Mouse (Mus musculus): ENCODE data around the gene Fgfr3. TPM values are rescaled to one million over a fixed set of nuclear protein-coding genes. Genes with fewer than 3 reads are reported as not detected.
A peak's percentile ranks its signal among the peaks of the same experiment; 100 is the strongest.

Fgfr3 gene
- polyA plus RNA-seq, 1 experiment from 2014 or later = 13.7 TPM

- ATAC-seq (replicated peaks; ENCODE audit: low FRiP score, low TSS enrichment, low read depth) (no peak), DNase-seq (ENCODE audit: low spot score) (no peak)
- H3K36me3 ChIP-seq (ENCODE audit: control insufficient read depth, insufficient read depth, low read length) = peaks cover 9% of the 10 kb centered on the region
- no peaks in the 10 kb centered on the region for H3K9me3 ChIP-seq (ENCODE audit: control insufficient read depth, low read length)
- 80% methylated on average over 7 of the region's 7 CpGs for WGBS
- H3K4me3 ChIP-seq (ENCODE audit: low read depth, low read length) = no peak overlapping the region
- H3K4me1 ChIP-seq (replicated peaks; ENCODE audit: control insufficient read depth, insufficient read depth, low read length) = peaks cover under 1% of the 10 kb centered on the region
- peaks cover 5% of the 10 kb centered on the region; the same call in 1 of the 2 replicates for H3K27me3 ChIP-seq (replicated peaks; ENCODE audit: control insufficient read depth, insufficient read depth, low read length)
- H3K4me2 ChIP-seq (ENCODE audit: low read length) = no peak overlapping the region
- H3K27ac ChIP-seq (ENCODE audit: low read depth) = no peak overlapping the region
- H3K9ac ChIP-seq (ENCODE audit: low read length) = no peak overlapping the region
These were observed 7.4 kb downstream of the Fgfr3 start for GRCm38 (mm10) chr5:33728841-33729240.

DNA sequence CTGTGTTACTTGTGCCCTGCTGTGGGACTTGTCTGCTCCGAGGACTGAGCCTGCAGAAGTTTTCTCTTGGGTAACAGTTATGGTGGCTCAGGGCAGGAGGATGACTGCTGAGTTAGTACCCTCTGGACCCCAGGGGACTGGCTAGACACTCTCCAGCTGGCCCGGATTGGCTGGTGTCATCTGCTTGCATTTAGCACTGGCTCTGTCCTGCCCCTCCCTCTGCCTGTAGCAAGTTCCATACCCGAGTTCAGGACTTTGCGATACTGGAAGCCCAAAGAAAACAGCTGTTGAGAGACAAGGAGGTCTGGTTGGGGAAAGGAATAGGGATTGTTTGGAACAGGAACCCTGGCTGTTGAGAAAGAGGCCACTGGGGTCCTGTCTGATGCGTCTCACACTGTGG lies 9.0 kb downstream of the Fgfr3 start:
- ATAC-seq (replicated peaks; ENCODE audit: low FRiP score, low TSS enrichment, low read depth) (no peak), DNase-seq (ENCODE audit: low spot score) (no peak)
- Histone ChIP-seq H3K36me3 (ENCODE audit: control insufficient read depth, insufficient read depth, low read length) (peaks cover 25% of the 10 kb centered on the region), H3K27ac (ENCODE audit: low read depth) (no peak overlapping the region), H3K4me2 (ENCODE audit: low read length) (no peak overlapping the region), H3K4me1 (replicated peaks; ENCODE audit: control insufficient read depth, insufficient read depth, low read length) (no peaks in the 10 kb centered on the region), H3K27me3 (replicated peaks; ENCODE audit: control insufficient read depth, insufficient read depth, low read length) (no peaks in the 10 kb centered on the region), H3K9me3 (ENCODE audit: control insufficient read depth, low read length) (no peaks in the 10 kb centered on the region), H3K9ac (ENCODE audit: low read length) (no peak overlapping the region), H3K4me3 (ENCODE audit: low read depth, low read length) (no peak overlapping the region)
- 50% methylated on average over 5 of the region's 5 CpGs for WGBS

DNA sequence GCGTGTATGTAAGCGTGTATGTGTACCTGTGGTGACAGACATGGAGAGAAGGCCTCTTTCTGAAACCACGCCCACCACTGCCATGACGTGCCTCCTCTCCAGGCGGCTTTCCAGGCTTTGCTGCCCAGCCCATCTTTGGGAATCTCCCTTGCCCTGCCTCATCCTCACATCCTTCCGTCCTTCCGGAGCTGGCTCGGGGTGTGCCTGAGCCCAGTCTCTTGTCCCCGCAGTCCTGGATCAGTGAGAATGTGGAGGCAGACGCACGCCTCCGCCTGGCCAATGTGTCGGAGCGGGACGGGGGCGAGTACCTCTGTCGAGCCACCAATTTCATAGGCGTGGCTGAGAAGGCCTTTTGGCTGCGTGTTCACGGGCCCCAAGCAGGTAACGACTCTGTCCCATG lies 9.6 kb downstream of the Fgfr3 start:
- Histone ChIP-seq H3K4me1 (replicated peaks; ENCODE audit: control insufficient read depth, insufficient read depth, low read length) (no peaks in the 10 kb centered on the region), H3K27me3 (replicated peaks; ENCODE audit: control insufficient read depth, insufficient read depth, low read length) (no peaks in the 10 kb centered on the region), H3K9me3 (ENCODE audit: control insufficient read depth, low read length) (no peaks in the 10 kb centered on the region), H3K36me3 (ENCODE audit: control insufficient read depth, insufficient read depth, low read length) (peaks cover 28% of the 10 kb centered on the region), H3K9ac (ENCODE audit: low read length) (no peak overlapping the region), H3K27ac (ENCODE audit: low read depth) (no peak overlapping the region), H3K4me3 (ENCODE audit: low read depth, low read length) (no peak overlapping the region), H3K4me2 (ENCODE audit: low read length) (no peak overlapping the region)
- WGBS = 55% methylated on average over 21 of the region's 21 CpGs
- ATAC-seq (replicated peaks; ENCODE audit: low FRiP score, low TSS enrichment, low read depth) (no peak), DNase-seq (ENCODE audit: low spot score) (no peak)

- peaks cover 28% of the 10 kb centered on the region for H3K36me3 ChIP-seq (ENCODE audit: control insufficient read depth, insufficient read depth, low read length)
These were observed 12.4 kb downstream of the Fgfr3 start for GRCm38 (mm10) chr5:33733837-33734236.

GRCm38 (mm10) chr5:33735412-33736092 lies 14.1 kb downstream of the Fgfr3 start:
- H3K27me3 ChIP-seq (replicated peaks; ENCODE audit: control insufficient read depth, insufficient read depth, low read length) = no peaks in the 10 kb centered on the region
- no peak for ATAC-seq (replicated peaks; ENCODE audit: low FRiP score, low TSS enrichment, low read depth)

More at GRCm38 (mm10) chr5:33733837-33734236, 12.4 kb downstream of the Fgfr3 start:
- Histone ChIP-seq H3K4me1 (replicated peaks; ENCODE audit: control insufficient read depth, insufficient read depth, low read length) (no peaks in the 10 kb centered on the region), H3K9me3 (ENCODE audit: control insufficient read depth, low read length) (no peaks in the 10 kb centered on the region), H3K9ac (ENCODE audit: low read length) (no peak overlapping the region), H3K4me2 (ENCODE audit: low read length) (no peak overlapping the region), H3K27me3 (replicated peaks; ENCODE audit: control insufficient read depth, insufficient read depth, low read length) (no peaks in the 10 kb centered on the region), H3K4me3 (ENCODE audit: low read depth, low read length) (no peak overlapping the region), H3K27ac (ENCODE audit: low read depth) (no peak overlapping the region)
- no peak for ATAC-seq (replicated peaks; ENCODE audit: low FRiP score, low TSS enrichment, low read depth)
- 95% methylated on average over 12 of the region's 12 CpGs for WGBS
- DNase-seq (ENCODE audit: low spot score) = no peak

GRCm38 (mm10) chr5:33736230-33736629 lies 14.8 kb downstream of the Fgfr3 start:
- ATAC-seq (replicated peaks; ENCODE audit: low FRiP score, low TSS enrichment, low read depth) = no peak
- 56% methylated on average over 9 of the region's 9 CpGs for WGBS

More at GRCm38 (mm10) chr5:33735412-33736092, 14.1 kb downstream of the Fgfr3 start:
- WGBS = 85% methylated on average over 16 of the region's 16 CpGs
- Histone ChIP-seq H3K4me3 (ENCODE audit: low read depth, low read length) (no peak overlapping the region), H3K9me3 (ENCODE audit: control insufficient read depth, low read length) (no peaks in the 10 kb centered on the region), H3K36me3 (ENCODE audit: control insufficient read depth, insufficient read depth, low read length) (peaks cover 28% of the 10 kb centered on the region), H3K4me2 (ENCODE audit: low read length) (no peak overlapping the region), H3K4me1 (replicated peaks; ENCODE audit: control insufficient read depth, insufficient read depth, low read length) (no peaks in the 10 kb centered on the region), H3K27ac (ENCODE audit: low read depth) (no peak overlapping the region), H3K9ac (ENCODE audit: low read length) (no peak overlapping the region)
- DNase-seq (ENCODE audit: low spot score) = no peak

GRCm38 (mm10) chr5:33737903-33738321 lies 16.4 kb downstream of the Fgfr3 start:
- ATAC-seq (replicated peaks; ENCODE audit: low FRiP score, low TSS enrichment, low read depth) = no peak; the same call in 1 of the 2 replicates

More at GRCm38 (mm10) chr5:33736230-33736629, 14.8 kb downstream of the Fgfr3 start:
- Histone ChIP-seq H3K4me1 (replicated peaks; ENCODE audit: control insufficient read depth, insufficient read depth, low read length) (no peaks in the 10 kb centered on the region), H3K36me3 (ENCODE audit: control insufficient read depth, insufficient read depth, low read length) (peaks cover 30% of the 10 kb centered on the region), H3K9ac (ENCODE audit: low read length) (no peak overlapping the region), H3K4me2 (ENCODE audit: low read length) (no peak overlapping the region), H3K27ac (ENCODE audit: low read depth) (no peak overlapping the region), H3K27me3 (replicated peaks; ENCODE audit: control insufficient read depth, insufficient read depth, low read length) (no peaks in the 10 kb centered on the region), H3K9me3 (ENCODE audit: control insufficient read depth, low read length) (no peaks in the 10 kb centered on the region), H3K4me3 (ENCODE audit: low read depth, low read length) (no peak overlapping the region)
- DNase-seq (ENCODE audit: low spot score) = no peak

GRCm38 (mm10) chr5:33738341-33738740 lies 16.9 kb downstream of the Fgfr3 start:
- H3K27me3 ChIP-seq (replicated peaks; ENCODE audit: control insufficient read depth, insufficient read depth, low read length) = no peaks in the 10 kb centered on the region
- no peak overlapping the region for H3K27ac ChIP-seq (ENCODE audit: low read depth)
- peaks cover 50% of the 10 kb centered on the region for H3K36me3 ChIP-seq (ENCODE audit: control insufficient read depth, insufficient read depth, low read length)
- no peak overlapping the region for H3K9ac ChIP-seq (ENCODE audit: low read length)
- H3K9me3 ChIP-seq (ENCODE audit: control insufficient read depth, low read length) = no peaks in the 10 kb centered on the region
- H3K4me3 ChIP-seq (ENCODE audit: low read depth, low read length) = no peak overlapping the region
- no peaks in the 10 kb centered on the region for H3K4me1 ChIP-seq (replicated peaks; ENCODE audit: control insufficient read depth, insufficient read depth, low read length)
- no peak for DNase-seq (ENCODE audit: low spot score)
- H3K4me2 ChIP-seq (ENCODE audit: low read length) = no peak overlapping the region
- no peak for ATAC-seq (replicated peaks; ENCODE audit: low FRiP score, low TSS enrichment, low read depth)

More at GRCm38 (mm10) chr5:33737903-33738321, 16.4 kb downstream of the Fgfr3 start:
- H3K4me2 ChIP-seq (ENCODE audit: low read length) = no peak overlapping the region
- no peak overlapping the region for H3K27ac ChIP-seq (ENCODE audit: low read depth)
- H3K36me3 ChIP-seq (ENCODE audit: control insufficient read depth, insufficient read depth, low read length) = peaks cover 46% of the 10 kb centered on the region
- H3K9ac ChIP-seq (ENCODE audit: low read length) = no peak overlapping the region
- DNase-seq (ENCODE audit: low spot score) = peak; percentile 91
- no peaks in the 10 kb centered on the region for H3K9me3 ChIP-seq (ENCODE audit: control insufficient read depth, low read length)
- no peaks in the 10 kb centered on the region for H3K27me3 ChIP-seq (replicated peaks; ENCODE audit: control insufficient read depth, insufficient read depth, low read length)
- 28% methylated on average over 7 of the region's 7 CpGs for WGBS
- no peaks in the 10 kb centered on the region for H3K4me1 ChIP-seq (replicated peaks; ENCODE audit: control insufficient read depth, insufficient read depth, low read length)
- H3K4me3 ChIP-seq (ENCODE audit: low read depth, low read length) = no peak overlapping the region

DNA sequence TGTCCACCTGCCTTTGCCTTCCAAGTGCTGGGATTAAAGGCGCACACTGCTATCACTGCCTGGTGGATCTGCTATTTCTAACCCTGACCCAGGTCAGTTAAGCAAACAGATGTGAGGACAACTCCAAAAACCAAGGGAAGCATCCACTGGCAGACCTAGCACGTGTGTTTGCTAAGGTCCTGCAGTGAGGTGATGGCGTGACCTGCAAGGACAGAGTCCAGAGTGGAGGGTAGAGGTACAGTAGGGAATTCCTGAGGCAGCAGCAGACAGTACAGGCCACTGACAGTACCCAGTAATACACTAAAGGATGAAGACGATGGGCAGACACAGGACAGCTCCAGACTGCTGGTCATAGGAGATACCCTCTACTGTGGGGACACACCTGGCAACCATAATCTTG lies 19.1 kb downstream of the Fgfr3 start:
- H3K9me3 ChIP-seq (ENCODE audit: control insufficient read depth, low read length) = no peaks in the 10 kb centered on the region
- H3K4me2 ChIP-seq (ENCODE audit: low read length) = no peak overlapping the region
- H3K9ac ChIP-seq (ENCODE audit: low read length) = no peak overlapping the region
- WGBS = 91% methylated on average over 4 of the region's 4 CpGs
- H3K36me3 ChIP-seq (ENCODE audit: control insufficient read depth, insufficient read depth, low read length) = peaks cover 46% of the 10 kb centered on the region
- H3K4me3 ChIP-seq (ENCODE audit: low read depth, low read length) = no peak overlapping the region
- no peak for DNase-seq (ENCODE audit: low spot score)
- H3K27ac ChIP-seq (ENCODE audit: low read depth) = no peak overlapping the region
- H3K27me3 ChIP-seq (replicated peaks; ENCODE audit: control insufficient read depth, insufficient read depth, low read length) = no peaks in the 10 kb centered on the region
- no peaks in the 10 kb centered on the region for H3K4me1 ChIP-seq (replicated peaks; ENCODE audit: control insufficient read depth, insufficient read depth, low read length)
- ATAC-seq (replicated peaks; ENCODE audit: low FRiP score, low TSS enrichment, low read depth) = no peak
